Mouse (Mus musculus) kidney, adult 11 months (tissue): ENCODE results near the gene Rorc.
A peak's percentile ranks its signal among the peaks of the same experiment; 100 is the strongest.

Experiments used
- DNase-seq: peaks from one replicate; pipeline ENCODE4 v3.0.0; 2022

The Rorc gene

DNA sequence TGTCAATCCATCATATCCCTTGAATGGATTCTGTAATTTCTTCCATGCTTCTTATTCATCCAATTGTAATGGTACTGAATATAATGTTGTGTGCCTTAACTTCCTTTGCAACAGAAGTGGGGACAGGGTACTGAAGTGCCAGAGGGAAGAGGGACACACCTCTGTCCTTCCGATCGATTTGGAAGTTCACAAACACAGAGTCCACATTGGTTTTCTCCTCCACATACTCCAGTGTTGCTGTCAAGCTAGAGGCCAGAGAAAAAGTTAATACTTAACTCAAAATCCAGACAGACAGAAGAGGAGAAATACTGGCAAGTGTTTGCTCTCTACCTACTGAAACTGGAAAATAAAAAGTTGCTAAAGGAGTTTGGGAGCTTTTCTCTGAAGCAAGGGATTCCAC lies 61.7 kb downstream of the Rorc start:
- no peak for DNase-seq

DNA sequence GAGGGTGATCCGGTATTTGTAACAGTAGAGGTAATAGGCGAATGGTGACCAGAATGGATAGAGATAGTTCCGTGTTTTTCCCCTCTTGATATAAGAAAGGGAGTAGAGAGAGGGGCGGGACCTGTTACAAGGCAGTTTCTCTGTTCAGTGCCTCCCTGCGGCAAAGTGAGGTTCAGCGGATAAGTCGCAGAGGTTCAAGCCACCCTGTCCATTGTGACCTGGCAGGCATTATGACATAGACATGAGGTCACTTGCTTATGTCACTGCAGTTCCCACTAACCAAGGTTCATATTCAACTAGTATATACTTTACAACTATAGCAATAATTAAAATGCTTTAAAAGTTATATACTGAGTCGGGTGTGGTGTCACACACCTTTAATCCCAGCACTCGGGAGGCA lies 63.8 kb downstream of the Rorc start:
- no peak for DNase-seq

DNA sequence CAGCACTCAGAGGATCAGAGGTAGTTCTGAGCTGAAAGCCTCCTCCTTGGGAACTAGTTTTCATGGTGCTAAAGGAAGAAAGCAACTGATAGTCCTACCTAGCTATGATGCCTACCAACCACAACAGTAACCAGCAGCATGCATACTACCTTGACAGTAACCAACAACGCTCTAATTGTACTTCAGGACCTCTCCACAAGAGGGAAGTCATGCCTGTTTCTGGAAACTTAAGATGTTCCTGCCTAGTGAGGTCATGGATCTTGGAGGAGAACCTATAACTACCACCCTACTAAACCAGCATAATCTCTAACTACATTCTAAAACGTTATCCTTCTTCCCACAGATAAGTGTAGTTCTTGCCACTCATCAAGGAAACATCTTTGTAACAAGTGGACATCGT lies 68.6 kb downstream of the Rorc start:
- no peak for DNase-seq

GRCm38 (mm10) chr3:94442951-94443596 lies 70.5 kb downstream of the Rorc start, which contains the start of gene Mrpl9:
Mrpl9 (plus strand) TSS chr3:94443318.
- peak; percentile 90 for DNase-seq

DNA sequence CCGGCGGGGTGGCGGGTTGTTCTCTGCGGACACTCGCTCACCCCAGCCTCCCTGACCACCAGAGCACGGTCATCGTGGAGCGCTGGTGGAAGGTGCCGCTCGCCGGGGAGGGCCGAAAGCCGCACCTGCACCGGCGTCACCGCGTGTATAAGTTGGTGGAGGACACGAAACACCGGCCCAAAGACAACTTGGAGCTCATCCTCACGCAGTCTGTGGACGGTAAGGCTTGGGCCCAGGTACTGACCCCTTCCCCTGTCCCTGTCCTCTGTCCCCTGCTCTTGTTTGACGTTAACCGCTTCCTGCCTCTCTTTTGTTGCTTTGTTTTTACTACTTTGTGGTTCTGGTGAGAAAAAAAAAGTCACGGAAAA lies 71.0 kb downstream of the Rorc start, which contains the start of gene Oaz3:
TSS of gene Oaz3 (minus strand) at position 319 of the 368 bp plus-strand sequence.
- DNase-seq, result peak; percentile 17
